Mouse (Mus musculus) ES-Bruce4 (cell line): Measurements from ENCODE around the gene Bcl2l15.

Source experiments
- CTCF ChIP-seq: IDR thresholded peaks from one replicate; pipeline ENCODE4 v1.8.1; 2011; ENCODE audit warnings: low read depth, low read length
- EP300 ChIP-seq: IDR thresholded peaks from 2 replicates; pipeline ENCODE4 v1.6.1; 2011; ENCODE audit warnings: low read depth, low read length; ENCODE audit not compliant: insufficient read depth

GRCm38 (mm10) chr3:103858881-103859801 is 26.7 kb downstream of the Bcl2l15 start, which contains the start of gene Ptpn22:
- TF ChIP-seq EP300 (no peak), CTCF (no peak)
